Mouse (Mus musculus): ENCODE data around the gene Gm10778. TPM values are rescaled to one million over a fixed set of nuclear protein-coding genes. Genes with fewer than 3 reads are reported as not detected.

Gm10778 gene
- polyA plus RNA-seq, 1 experiment from 2014 or later = 1.7 TPM

DNA sequence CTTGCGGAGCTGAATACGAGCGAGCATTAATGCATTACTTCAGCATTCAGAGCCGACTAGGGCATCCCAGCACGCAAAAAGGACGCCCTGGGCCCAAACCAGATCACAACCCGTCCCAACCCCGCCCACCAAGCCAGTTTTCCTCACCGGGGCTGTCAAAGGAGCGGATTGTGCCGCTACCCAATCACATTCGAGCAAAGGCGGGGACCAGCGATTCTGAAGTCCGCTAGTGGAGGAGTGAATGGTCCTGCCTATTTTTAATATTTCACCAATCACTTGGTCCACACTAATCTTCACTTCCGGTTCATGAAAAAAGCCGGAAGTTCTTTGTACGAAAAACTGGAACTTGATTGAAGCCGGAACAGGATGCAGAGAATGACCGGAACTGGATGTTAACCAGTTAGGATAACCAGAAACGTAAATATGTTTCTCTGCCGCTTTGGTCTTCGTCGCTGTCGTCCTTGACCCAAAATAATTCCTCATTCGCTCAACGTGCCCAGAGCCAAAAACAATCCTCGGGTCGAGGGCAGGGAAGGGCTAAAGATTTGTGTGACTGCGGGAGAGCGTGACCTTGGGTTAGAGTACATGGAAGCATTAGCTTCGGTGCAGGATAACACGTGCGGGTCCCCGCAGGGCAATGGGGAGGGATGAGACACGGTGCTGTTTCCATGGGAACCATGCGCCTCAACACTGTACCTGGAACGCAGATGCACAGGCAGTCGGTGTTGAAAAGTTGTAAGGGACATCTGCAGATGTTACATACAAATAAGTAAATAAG is 42.7 kb upstream of the Gm10778 start, which contains the start of gene BC025920:
Gene BC025920, plus strand, starts transcription at position 297 of the 778 bp plus-strand sequence.
- Histone ChIP-seq H3K36me3 (0 out of 2 replicates have a peak, but pooled peaks cover 14% of the 10 kb centered on the region), H3K4me2 (peak within 1 kb of the TSS; percentile 86), H3K27ac (peak within 1 kb of the TSS; percentile 96), H3K4me1 (replicated peaks) (peaks cover 48% of the 10 kb centered on the region), H3K4me3 (replicated peaks) (peak within 1 kb of the TSS; percentile 73), H3K9ac (peak within 1 kb of the TSS; percentile 75), H3K27me3 (no peaks in the 10 kb centered on the region), H3K9me3 (replicated peaks) (no peaks in the 10 kb centered on the region)
- 2% methylated on average over 39 of the region's 39 CpGs for WGBS (ENCODE audit: insufficient replicate concordance)
- DNase-seq = peak; percentile 93
- peak; percentile 90 for ATAC-seq (ENCODE audit: low read depth)

DNA sequence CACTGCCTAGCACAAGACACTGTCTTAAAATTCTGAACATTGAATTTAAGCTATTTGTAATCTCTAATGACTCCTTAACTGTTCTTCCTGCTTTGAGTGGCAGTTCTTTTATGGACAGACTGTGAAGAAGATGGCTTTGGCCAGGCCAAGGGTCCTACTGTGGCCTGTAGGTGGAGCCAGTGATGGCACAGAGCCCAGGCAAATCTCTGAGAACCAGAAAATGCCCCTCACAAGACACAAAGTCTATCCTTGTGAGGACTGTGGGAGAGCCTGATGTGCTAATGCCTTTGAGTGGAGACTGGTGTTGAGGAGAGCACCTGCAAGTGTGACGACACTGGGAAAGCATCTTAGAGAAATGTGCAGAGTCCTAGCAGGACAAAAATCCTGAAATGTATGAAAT is 40.6 kb upstream of the Gm10778 start:
- Histone ChIP-seq H3K4me1 (replicated peaks) (peaks cover 28% of the 10 kb centered on the region), H3K9ac (no peak overlapping the region), H3K4me2 (no peak overlapping the region), H3K27me3 (no peaks in the 10 kb centered on the region), H3K4me3 (replicated peaks) (no peak overlapping the region), H3K9me3 (replicated peaks) (no peaks in the 10 kb centered on the region), H3K36me3 (0 out of 2 replicates have a peak, but pooled peaks cover 14% of the 10 kb centered on the region), H3K27ac (no peak overlapping the region)
- WGBS (ENCODE audit: insufficient replicate concordance) = 84% methylated on average over 1 of the region's 1 CpGs
- DNase-seq = no peak
- ATAC-seq (ENCODE audit: low read depth) = no peak

DNA sequence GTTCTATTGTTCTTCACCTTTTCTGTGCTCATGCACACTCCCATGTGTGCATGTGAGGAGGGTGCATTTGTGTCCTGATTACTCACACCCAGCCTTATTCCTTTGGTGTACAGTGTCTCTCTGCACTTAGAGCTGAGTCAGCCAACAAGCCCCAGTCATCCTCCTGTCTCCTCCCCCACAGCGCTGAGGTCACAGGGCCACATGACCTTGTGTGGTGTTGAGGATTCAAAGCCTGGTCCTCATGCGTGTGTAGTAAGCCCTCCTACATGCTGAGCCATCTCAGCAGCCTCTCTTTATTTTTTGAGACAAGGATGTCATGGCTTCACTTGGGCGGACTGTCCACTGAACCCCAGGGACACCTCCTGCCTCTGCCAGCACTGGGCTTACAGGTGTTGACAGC is 36.1 kb upstream of the Gm10778 start:
- WGBS (ENCODE audit: insufficient replicate concordance) = 59% methylated on average over 3 of the region's 3 CpGs
- ATAC-seq (ENCODE audit: low read depth) = 0 out of 2 replicates have a peak, but pooled peaks have one; percentile 25
- 0 out of 2 replicates have a peak, but pooled peaks cover 13% of the 10 kb centered on the region for H3K36me3 ChIP-seq

DNA sequence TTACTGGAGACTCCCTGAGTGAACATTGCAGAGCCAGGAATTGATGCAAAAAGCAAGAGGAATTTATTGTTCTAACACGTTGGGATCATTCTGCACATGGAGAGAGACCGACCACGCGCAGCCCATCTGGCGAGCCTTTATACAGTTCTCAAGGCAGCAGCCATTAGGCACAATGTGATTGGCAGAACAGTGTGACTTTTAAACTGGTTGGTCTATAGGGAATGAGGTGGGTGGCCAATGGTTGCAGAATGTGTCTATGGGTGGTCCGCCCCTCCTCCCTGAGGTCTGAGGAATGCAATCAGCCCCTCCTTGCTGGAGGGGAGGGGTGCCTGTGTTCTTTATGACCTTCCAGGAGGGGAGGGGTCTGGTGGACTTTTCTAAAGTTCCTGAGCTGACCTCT is 33.4 kb upstream of the Gm10778 start:
- H3K27ac ChIP-seq = no peak overlapping the region
- no peak overlapping the region for H3K4me2 ChIP-seq
- H3K36me3 ChIP-seq = no peaks in the 10 kb centered on the region
- H3K9ac ChIP-seq = no peak overlapping the region
- no peak overlapping the region for H3K4me3 ChIP-seq (replicated peaks)
- DNase-seq (no peak), ATAC-seq (ENCODE audit: low read depth) (no peak)
- 76% methylated on average over 6 of the region's 6 CpGs for WGBS (ENCODE audit: insufficient replicate concordance)
- H3K4me1 ChIP-seq (replicated peaks) = peaks cover 3% of the 10 kb centered on the region; the same call in 1 of the 2 replicates
- no peaks in the 10 kb centered on the region for H3K27me3 ChIP-seq
- no peaks in the 10 kb centered on the region for H3K9me3 ChIP-seq (replicated peaks)

More for the DNA sequence above, 36.1 kb upstream of the Gm10778 start:
- no peak overlapping the region for H3K9ac ChIP-seq
- H3K4me2 ChIP-seq = no peak overlapping the region
- no peak overlapping the region for H3K4me3 ChIP-seq (replicated peaks)
- H3K4me1 ChIP-seq (replicated peaks) = no peaks in the 10 kb centered on the region; the same call in 1 of the 2 replicates
- H3K27me3 ChIP-seq = no peaks in the 10 kb centered on the region
- no peak overlapping the region for H3K27ac ChIP-seq
- no peak for DNase-seq
- no peaks in the 10 kb centered on the region for H3K9me3 ChIP-seq (replicated peaks)

DNA sequence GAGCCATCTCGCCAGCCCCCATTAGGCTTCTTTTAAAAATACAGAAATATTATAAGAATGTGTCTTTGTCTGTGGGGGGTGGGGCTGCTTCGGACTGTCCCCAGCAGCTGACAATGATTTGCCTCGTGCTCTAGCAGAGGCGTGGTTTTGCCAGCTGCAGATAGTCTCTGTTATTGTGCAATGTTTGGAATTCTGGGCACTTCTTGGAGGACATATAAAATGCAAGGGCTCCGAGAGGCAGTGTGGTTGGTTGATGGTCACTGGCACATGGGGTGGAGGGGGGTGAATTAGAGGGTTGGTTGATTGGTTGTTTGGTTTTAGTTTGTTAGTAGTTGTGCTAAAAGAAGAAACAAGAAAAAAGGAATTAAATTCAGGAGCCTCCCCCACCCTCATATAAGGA is 28.9 kb upstream of the Gm10778 start:
- Histone ChIP-seq H3K4me2 (no peak overlapping the region), H3K9me3 (replicated peaks) (no peaks in the 10 kb centered on the region), H3K27me3 (no peaks in the 10 kb centered on the region), H3K9ac (no peak overlapping the region), H3K27ac (no peak overlapping the region), H3K4me1 (replicated peaks) (peaks cover 18% of the 10 kb centered on the region), H3K4me3 (replicated peaks) (no peak overlapping the region), H3K36me3 (peaks cover 25% of the 10 kb centered on the region)
- no peak for DNase-seq
- 67% methylated on average over 5 of the region's 5 CpGs for WGBS (ENCODE audit: insufficient replicate concordance)
- no peak for ATAC-seq (ENCODE audit: low read depth)

DNA sequence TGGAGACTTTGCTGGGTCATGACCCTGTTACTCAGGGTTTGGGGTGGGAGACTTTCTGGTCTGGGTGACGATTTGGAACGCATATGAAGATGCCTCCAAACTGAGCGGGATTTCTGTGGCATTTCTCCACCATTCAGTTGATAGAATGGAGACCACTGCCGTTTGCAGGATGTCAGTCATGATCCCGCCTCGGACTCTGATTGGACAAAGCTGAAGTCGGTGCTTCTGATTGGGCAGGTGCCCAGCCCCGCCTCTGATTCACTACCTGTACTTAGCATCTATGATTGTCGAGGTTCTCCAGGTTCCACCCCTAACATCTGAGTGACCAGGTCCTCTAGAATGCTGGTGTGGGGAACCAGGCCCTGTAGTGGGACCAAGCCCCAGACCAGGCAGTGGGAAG is 28.1 kb upstream of the Gm10778 start:
- 53% methylated on average over 9 of the region's 9 CpGs for WGBS (ENCODE audit: insufficient replicate concordance)
- ATAC-seq (ENCODE audit: low read depth) = no peak
- peaks cover 21% of the 10 kb centered on the region for H3K4me1 ChIP-seq (replicated peaks)

DNA sequence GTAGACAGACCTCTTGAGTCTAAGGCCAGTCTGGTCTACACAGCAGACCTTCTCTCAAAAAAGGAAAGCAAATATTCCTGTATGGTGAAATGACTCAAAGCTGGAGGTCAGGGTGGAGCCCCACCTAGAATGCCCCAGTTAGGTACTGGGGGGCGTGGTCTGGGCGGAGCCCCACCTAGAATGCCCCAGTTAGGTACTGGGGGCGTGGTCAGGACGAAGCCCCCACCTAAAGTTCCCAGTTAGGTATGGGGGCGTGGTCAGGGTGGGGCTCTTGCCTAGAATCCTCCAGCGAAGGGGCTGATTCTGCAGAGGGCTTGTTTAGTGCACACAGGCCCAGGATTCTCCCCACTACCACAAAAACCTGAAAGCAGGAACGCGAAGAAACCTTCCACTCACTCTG is 25.4 kb upstream of the Gm10778 start:
- peaks cover 43% of the 10 kb centered on the region for H3K4me1 ChIP-seq (replicated peaks)
- no peak overlapping the region for H3K4me2 ChIP-seq
- H3K9ac ChIP-seq = no peak overlapping the region
- H3K27ac ChIP-seq = no peak overlapping the region
- H3K27me3 ChIP-seq = no peaks in the 10 kb centered on the region
- DNase-seq (no peak), ATAC-seq (ENCODE audit: low read depth) (no peak)
- WGBS (ENCODE audit: insufficient replicate concordance) = 37% methylated on average over 8 of the region's 8 CpGs
- H3K36me3 ChIP-seq = peaks cover 28% of the 10 kb centered on the region
- H3K4me3 ChIP-seq (replicated peaks) = no peak overlapping the region
- H3K9me3 ChIP-seq (replicated peaks) = no peaks in the 10 kb centered on the region

More for the DNA sequence above, 28.1 kb upstream of the Gm10778 start:
- Histone ChIP-seq H3K27me3 (no peaks in the 10 kb centered on the region), H3K4me3 (replicated peaks) (no peak overlapping the region), H3K9me3 (replicated peaks) (no peaks in the 10 kb centered on the region), H3K27ac (no peak overlapping the region), H3K36me3 (peaks cover 28% of the 10 kb centered on the region), H3K9ac (no peak overlapping the region), H3K4me2 (no peak overlapping the region)
- DNase-seq = no peak

DNA sequence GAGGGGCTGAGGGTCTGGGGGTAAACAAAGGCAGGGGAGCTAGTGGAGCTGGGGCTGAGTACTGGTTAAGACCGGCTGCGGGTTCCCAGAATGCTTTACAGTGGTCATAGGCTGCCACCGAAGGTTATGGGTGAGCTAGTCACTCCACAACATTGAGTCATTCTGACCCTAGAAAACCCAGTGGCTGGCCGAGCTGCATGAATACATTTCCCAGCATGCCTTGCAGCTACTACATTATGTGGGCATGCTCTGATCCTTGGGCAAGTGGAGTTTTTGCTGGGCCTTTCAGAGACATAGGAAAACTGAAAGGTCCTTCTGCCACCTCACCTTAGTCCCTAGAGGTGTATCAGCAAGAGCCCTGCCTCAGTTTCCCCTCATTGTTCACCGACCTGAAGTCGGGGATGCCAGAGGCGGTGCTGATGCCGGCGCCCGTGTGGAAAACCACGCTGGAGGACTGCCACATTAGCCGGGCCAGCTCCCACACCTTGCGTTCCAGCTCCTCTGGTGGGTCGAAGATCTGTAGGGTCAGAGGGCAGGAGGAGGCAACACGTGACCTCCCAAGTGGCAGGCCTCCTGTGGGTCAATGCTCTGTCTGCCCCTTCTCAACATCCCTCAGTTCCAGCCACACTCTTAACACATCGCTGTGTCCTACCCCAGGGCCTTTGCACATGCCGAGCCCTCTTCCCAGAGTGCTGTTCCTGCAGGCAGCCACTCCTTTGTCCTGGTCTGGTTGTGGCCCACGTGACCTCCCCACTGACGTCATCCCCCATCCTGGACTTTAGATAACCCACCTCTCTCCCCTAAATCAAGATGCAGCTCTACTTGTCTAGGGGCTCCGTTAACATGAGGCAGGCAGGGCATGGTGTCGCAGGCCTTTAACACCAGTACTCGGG is 22.5 kb upstream of the Gm10778 start:
- Histone ChIP-seq H3K36me3 (peaks cover 28% of the 10 kb centered on the region), H3K9ac (peak overlapping the region; percentile 82), H3K4me3 (replicated peaks) (peak overlapping the region; percentile 76), H3K4me1 (replicated peaks) (peaks cover 40% of the 10 kb centered on the region), H3K27me3 (no peaks in the 10 kb centered on the region), H3K27ac (peak overlapping the region; percentile 89), H3K4me2 (peak overlapping the region; percentile 92), H3K9me3 (replicated peaks) (no peaks in the 10 kb centered on the region)
- DNase-seq (no peak), ATAC-seq (ENCODE audit: low read depth) (no peak)
- 76% methylated on average over 22 of the region's 22 CpGs for WGBS (ENCODE audit: insufficient replicate concordance)

DNA sequence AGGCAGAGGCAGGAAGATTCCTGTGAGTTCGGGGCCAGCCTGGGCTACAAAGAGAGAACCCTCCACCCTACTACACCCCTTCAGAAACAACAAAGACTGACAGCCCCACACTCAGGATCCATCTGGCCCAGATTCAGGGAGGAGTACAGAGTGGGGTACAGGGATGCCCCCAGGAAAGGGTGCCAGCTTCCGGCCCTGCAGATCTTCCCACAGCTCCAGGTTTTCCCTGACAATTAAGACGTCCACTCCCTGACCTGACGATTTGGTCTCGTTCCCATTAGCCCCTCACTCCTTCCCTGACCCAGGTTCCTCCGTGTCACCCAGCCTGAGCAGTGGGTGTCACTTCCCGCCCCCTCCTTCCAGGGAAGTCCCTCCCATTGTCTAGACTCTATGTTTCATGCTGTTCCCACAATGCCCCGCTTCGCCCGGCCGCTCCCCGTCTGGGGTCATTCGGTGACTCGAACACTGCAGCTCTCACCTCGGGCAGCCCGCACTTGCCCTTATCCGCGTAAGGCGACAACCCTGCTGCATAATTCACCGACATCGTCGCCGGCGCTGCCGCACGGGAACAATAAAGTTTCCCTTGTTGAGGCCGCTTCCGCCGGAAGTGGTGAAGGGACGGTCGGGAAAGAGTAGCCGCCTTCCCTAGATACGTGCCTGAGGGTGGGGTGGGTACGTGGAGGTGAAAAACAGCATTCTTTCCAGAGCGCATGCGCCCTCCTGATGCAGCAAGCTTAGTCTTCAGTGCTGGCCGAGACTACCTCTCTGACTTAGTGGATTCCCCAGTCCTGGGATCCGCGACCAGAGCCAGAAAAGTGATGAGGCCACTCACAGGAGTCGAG is 21.6 kb upstream of the Gm10778 start, which contains the start of gene Sirt6:
Gene Sirt6, minus strand, starts transcription at position 804 of the 842 bp plus-strand sequence.
- Histone ChIP-seq H3K4me1 (replicated peaks) (peaks cover 40% of the 10 kb centered on the region), H3K9me3 (replicated peaks) (no peaks in the 10 kb centered on the region), H3K36me3 (peaks cover 23% of the 10 kb centered on the region), H3K4me3 (replicated peaks) (peak within 1 kb of the TSS; percentile 76), H3K27ac (peak within 1 kb of the TSS; percentile 89), H3K9ac (peak within 1 kb of the TSS; percentile 82), H3K4me2 (peak within 1 kb of the TSS; percentile 92), H3K27me3 (no peaks in the 10 kb centered on the region)
- DNase-seq (peak; percentile 89), ATAC-seq (ENCODE audit: low read depth) (peak; percentile 93)
- WGBS (ENCODE audit: insufficient replicate concordance) = 4% methylated on average over 40 of the region's 40 CpGs

DNA sequence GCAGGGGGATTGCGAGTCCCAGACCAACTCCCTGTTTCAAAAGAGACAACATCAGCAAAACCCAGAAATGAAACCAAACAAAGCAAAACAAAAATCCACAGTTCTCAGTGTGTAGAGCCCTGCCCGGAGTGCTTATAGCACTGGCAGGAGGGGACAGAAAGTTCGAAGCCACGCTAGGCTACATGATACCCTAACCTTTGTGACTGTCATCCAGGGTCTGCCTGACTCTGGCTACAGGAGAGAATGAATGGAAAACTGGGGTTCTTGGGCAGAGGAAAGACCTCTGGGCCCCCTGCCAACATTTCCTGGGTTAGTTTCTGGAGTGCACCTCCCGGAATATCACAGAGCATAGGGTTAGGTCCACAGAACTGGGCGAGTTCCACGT is 21.0 kb upstream of the Gm10778 start:
- Histone ChIP-seq H3K27me3 (no peaks in the 10 kb centered on the region), H3K27ac (peak overlapping the region; percentile 89), H3K36me3 (peaks cover 17% of the 10 kb centered on the region; the same call in 1 of the 2 replicates), H3K9ac (peak overlapping the region; percentile 82), H3K4me1 (replicated peaks) (peaks cover 43% of the 10 kb centered on the region), H3K4me3 (replicated peaks) (peak overlapping the region; percentile 76), H3K4me2 (peak overlapping the region; percentile 92), H3K9me3 (replicated peaks) (no peaks in the 10 kb centered on the region)
- ATAC-seq (ENCODE audit: low read depth) (peak; percentile 32), DNase-seq (no peak)
- 51% methylated on average over 7 of the region's 7 CpGs for WGBS (ENCODE audit: insufficient replicate concordance)

All from liver, embryonic 13.5 days (tissue).